Mouse (Mus musculus): ENCODE results near the gene Htr1d. TPM values are rescaled to one million over a fixed set of nuclear protein-coding genes. Genes with fewer than 3 reads are reported as not detected.

Htr1d gene
- polyA plus RNA-seq, 1 experiment from 2014 or later: 0.16 TPM

- ATAC-seq: no peak
- H3K9me3 ChIP-seq (ENCODE audit: control insufficient read depth): no peaks in the 10 kb centered on the region
- H3K9ac ChIP-seq (ENCODE audit: low read depth, low read length): peak overlapping the region; percentile 65
- peaks cover 9% of the 10 kb centered on the region; the same call in 1 of the 2 replicates for H3K4me1 ChIP-seq (replicated peaks; ENCODE audit: control insufficient read depth, insufficient read depth, low read length)
- no peaks in the 10 kb centered on the region for H3K36me3 ChIP-seq (ENCODE audit: control insufficient read depth, insufficient read depth)
- H3K27ac ChIP-seq (ENCODE audit: low read depth, low read length): peak overlapping the region; percentile 84
- H3K4me2 ChIP-seq (replicated peaks; ENCODE audit: low read depth): peak overlapping the region; percentile 84
- H3K4me3 ChIP-seq (ENCODE audit: low read depth, low read length): peak overlapping the region; percentile 69
- TF ChIP-seq CTCF (IDR thresholded peaks at IDR 0.05; ENCODE audit: low read depth): no peak
- no peaks in the 10 kb centered on the region for H3K27me3 ChIP-seq (replicated peaks; ENCODE audit: control insufficient read depth, insufficient read depth, low read length)
- WGBS: 7% methylated on average over 8 of the region's 8 CpGs
Measured at GRCm38 (mm10) chr4:136462839-136463178, 39.5 kb downstream of the Htr1d start.

DNA sequence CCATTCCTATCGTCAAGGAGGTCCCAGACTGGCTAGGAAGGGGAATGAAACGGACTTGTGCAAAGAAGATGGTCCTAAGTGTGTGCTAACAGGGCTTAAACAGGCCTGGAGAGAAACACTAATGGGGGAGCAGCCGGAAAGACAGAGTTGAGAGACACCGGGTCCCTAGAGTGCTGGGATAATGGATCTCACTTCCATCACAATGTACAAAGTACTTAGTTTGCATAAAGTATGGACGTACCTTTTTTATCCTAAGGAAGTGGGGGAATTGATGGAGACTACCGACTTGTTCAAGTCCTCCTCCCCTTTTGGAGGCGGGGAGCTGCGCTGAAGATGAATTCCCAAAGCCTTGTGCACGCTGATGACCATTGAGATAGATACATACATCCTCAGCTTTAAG, 40.1 kb downstream of the Htr1d start:
- Histone ChIP-seq H3K27ac (ENCODE audit: low read depth, low read length) (peak overlapping the region; percentile 84; the same call in 1 of the 2 replicates), H3K4me1 (replicated peaks; ENCODE audit: control insufficient read depth, insufficient read depth, low read length) (peaks cover 9% of the 10 kb centered on the region; the same call in 1 of the 2 replicates), H3K4me3 (ENCODE audit: low read depth, low read length) (peak overlapping the region; percentile 69), H3K36me3 (ENCODE audit: control insufficient read depth, insufficient read depth) (no peaks in the 10 kb centered on the region), H3K9ac (ENCODE audit: low read depth, low read length) (no peak overlapping the region), H3K27me3 (replicated peaks; ENCODE audit: control insufficient read depth, insufficient read depth, low read length) (no peaks in the 10 kb centered on the region), H3K4me2 (replicated peaks; ENCODE audit: low read depth) (peak overlapping the region; percentile 84), H3K9me3 (ENCODE audit: control insufficient read depth) (no peaks in the 10 kb centered on the region)
- 55% methylated on average over 9 of the region's 9 CpGs for whole genome bisulfite sequencing
- ATAC-seq: no peak
- TF ChIP-seq CTCF (IDR thresholded peaks at IDR 0.05; ENCODE audit: low read depth): no peak

DNA sequence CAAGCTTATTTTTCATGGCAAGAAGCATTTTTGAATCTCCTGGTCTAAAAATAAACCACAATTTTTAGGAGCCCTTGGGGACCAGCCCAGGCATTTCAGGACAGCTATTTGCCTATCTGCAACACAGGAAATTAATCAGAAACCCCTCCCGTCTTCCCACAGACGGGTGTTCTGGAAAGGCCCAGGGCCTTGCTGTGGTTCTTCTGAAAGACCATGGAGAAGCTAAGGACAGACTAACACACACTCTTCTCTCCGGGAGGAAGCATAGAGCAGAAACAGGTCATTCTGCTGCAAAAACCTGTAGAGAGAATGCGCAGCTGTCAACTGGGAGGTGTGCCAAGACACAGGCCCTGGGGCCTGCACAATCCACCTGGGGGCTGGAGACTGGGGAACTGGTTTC, 42.9 kb downstream of the Htr1d start:
- no peaks in the 10 kb centered on the region for H3K27me3 ChIP-seq (replicated peaks; ENCODE audit: control insufficient read depth, insufficient read depth, low read length)
- no peak for TF ChIP-seq CTCF (IDR thresholded peaks at IDR 0.05; ENCODE audit: low read depth)
- no peak overlapping the region for H3K9ac ChIP-seq (ENCODE audit: low read depth, low read length)
- H3K27ac ChIP-seq (ENCODE audit: low read depth, low read length): no peak overlapping the region; the same call in 1 of the 2 replicates
- no peak for ATAC-seq
- H3K36me3 ChIP-seq (ENCODE audit: control insufficient read depth, insufficient read depth): no peaks in the 10 kb centered on the region
- peaks cover 16% of the 10 kb centered on the region for H3K4me1 ChIP-seq (replicated peaks; ENCODE audit: control insufficient read depth, insufficient read depth, low read length)
- no peak overlapping the region for H3K4me3 ChIP-seq (ENCODE audit: low read depth, low read length)
- WGBS: 45% methylated on average over 4 of the region's 4 CpGs
- H3K4me2 ChIP-seq (replicated peaks; ENCODE audit: low read depth): no peak overlapping the region
- no peaks in the 10 kb centered on the region for H3K9me3 ChIP-seq (ENCODE audit: control insufficient read depth)

DNA sequence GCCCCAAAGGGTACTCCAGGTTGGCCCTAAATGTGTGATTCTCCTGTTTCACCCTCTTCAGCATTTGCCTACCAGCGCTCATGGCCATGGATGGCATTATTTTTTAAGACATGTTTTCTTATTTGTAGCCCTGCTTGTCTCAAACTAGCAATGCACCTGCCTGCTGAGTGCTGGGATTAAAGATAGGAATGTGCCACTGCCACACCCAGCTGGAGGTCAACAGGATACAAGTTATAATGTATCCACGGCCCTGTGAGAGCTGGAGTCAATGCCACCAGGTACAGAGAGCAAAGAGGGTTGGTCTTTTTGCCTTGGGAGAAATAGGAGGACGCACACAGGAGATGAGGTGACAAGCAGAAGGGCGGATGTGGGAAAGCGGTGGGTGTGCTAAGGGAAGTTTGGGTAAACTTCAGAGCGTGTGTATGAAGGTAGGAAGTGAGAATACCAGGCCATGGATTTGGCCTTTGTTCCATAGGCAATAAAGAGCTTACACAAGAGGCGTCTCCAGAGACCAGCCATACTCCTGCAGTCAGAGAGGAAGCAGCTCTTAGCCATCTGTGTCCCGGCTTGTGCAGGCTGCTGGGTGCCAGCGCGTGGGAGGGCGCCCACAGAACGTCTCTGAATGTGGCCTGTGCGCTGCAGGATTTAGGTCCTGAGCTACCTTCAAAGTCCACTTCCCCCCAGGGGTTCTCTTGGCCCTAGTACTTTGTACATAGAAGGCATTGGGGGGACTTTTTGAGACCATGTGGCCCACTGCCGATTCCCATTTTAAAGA, 45.4 kb downstream of the Htr1d start:
- no peak overlapping the region for H3K9ac ChIP-seq (ENCODE audit: low read depth, low read length)
- H3K4me3 ChIP-seq (ENCODE audit: low read depth, low read length): peak overlapping the region; percentile 83; the same call in 1 of the 2 replicates
- 46% methylated on average over 14 of the region's 14 CpGs for WGBS
- H3K27me3 ChIP-seq (replicated peaks; ENCODE audit: control insufficient read depth, insufficient read depth, low read length): no peaks in the 10 kb centered on the region
- H3K4me2 ChIP-seq (replicated peaks; ENCODE audit: low read depth): peak overlapping the region; percentile 81
- H3K36me3 ChIP-seq (ENCODE audit: control insufficient read depth, insufficient read depth): no peaks in the 10 kb centered on the region
- ATAC-seq: peak; percentile 73
- no peaks in the 10 kb centered on the region for H3K9me3 ChIP-seq (ENCODE audit: control insufficient read depth)
- peak overlapping the region; percentile 99 for H3K27ac ChIP-seq (ENCODE audit: low read depth, low read length)
- TF ChIP-seq CTCF (IDR thresholded peaks at IDR 0.05; ENCODE audit: low read depth): no peak
- H3K4me1 ChIP-seq (replicated peaks; ENCODE audit: control insufficient read depth, insufficient read depth, low read length): peaks cover 15% of the 10 kb centered on the region

GRCm38 (mm10) chr4:136469371-136469903, 46.1 kb downstream of the Htr1d start, which contains the start of gene Luzp1:
Gene Luzp1, plus strand, starts transcription at chr4:136469761.
- Histone ChIP-seq H3K4me3 (ENCODE audit: low read depth, low read length) (peak within 1 kb of the TSS; percentile 83), H3K4me2 (replicated peaks; ENCODE audit: low read depth) (peak within 1 kb of the TSS; percentile 81), H3K4me1 (replicated peaks; ENCODE audit: control insufficient read depth, insufficient read depth, low read length) (peaks cover 8% of the 10 kb centered on the region), H3K9me3 (ENCODE audit: control insufficient read depth) (no peaks in the 10 kb centered on the region), H3K27ac (ENCODE audit: low read depth, low read length) (peak within 1 kb of the TSS; percentile 99), H3K9ac (ENCODE audit: low read depth, low read length) (peak within 1 kb of the TSS; percentile 98), H3K27me3 (replicated peaks; ENCODE audit: control insufficient read depth, insufficient read depth, low read length) (no peaks in the 10 kb centered on the region), H3K36me3 (ENCODE audit: control insufficient read depth, insufficient read depth) (no peaks in the 10 kb centered on the region)
- peak; percentile 1; the same call in 1 of the 2 replicates for TF ChIP-seq CTCF (IDR thresholded peaks at IDR 0.05; ENCODE audit: low read depth)
- ATAC-seq: peak; percentile 85
- under 1% methylated on average over 35 of the region's 36 CpGs for WGBS

DNA sequence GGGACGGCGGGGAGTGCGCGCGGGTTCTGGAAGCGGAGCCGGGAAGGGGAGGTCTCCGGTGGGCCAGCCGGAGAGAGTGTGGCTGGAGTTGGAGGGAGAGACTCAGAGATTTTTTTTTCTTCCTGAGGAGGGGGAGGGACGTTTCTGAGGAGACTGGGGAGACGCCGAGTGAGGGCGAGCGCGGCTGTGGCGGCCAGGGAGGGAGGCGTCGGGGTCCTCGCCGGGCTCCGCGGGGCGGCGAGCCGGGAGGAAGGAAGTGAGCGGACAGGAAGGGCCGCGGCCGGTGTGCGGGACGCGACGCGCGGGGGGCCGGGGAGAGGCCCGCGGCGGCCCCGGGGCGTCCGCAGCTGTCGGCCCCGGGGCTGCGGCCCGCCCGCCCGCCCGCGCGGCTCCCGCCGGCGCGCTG, 46.6 kb downstream of the Htr1d start:
- WGBS: 2% methylated on average over 16 of the region's 55 CpGs
- Histone ChIP-seq H3K27me3 (replicated peaks; ENCODE audit: control insufficient read depth, insufficient read depth, low read length) (no peaks in the 10 kb centered on the region), H3K9me3 (ENCODE audit: control insufficient read depth) (no peaks in the 10 kb centered on the region), H3K36me3 (ENCODE audit: control insufficient read depth, insufficient read depth) (no peaks in the 10 kb centered on the region), H3K27ac (ENCODE audit: low read depth, low read length) (peak overlapping the region; percentile 99), H3K4me1 (replicated peaks; ENCODE audit: control insufficient read depth, insufficient read depth, low read length) (peaks cover 6% of the 10 kb centered on the region), H3K4me3 (ENCODE audit: low read depth, low read length) (peak overlapping the region; percentile 83), H3K4me2 (replicated peaks; ENCODE audit: low read depth) (peak overlapping the region; percentile 81), H3K9ac (ENCODE audit: low read depth, low read length) (peak overlapping the region; percentile 98)
- ATAC-seq: peak; percentile 39
- TF ChIP-seq CTCF (IDR thresholded peaks at IDR 0.05; ENCODE audit: low read depth): no peak

Measured in intestine, postnatal 0 days (tissue).